In the genomic region with DNA sequence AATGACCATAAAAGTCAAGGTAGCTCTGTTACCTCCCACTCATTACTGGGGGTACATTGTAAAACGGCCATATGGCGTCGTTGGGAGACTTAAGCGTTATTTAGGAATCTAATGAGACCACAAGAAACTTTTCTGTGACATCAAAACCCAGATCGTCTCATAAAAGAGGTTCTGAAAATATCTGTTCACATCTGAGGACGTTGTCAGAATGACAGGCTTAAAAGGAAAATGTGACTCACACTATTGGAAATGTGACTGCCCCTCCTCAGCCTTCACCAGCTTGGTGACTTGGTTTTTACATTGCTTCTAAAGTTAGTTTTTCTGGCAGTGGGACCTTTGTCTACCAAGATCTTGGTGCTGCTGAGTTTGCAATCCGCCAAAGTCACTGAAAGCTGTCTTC, we compare ENCODE assay signal across 29 mouse cellular contexts.
DNase-seq lines count a peak whose midpoint lies in the region; ATAC-seq lines count a peak whose summit lies in the region.
"Had no signal": no experiment of that assay in that cellular context is flagged by ENCODE, and none has a peak within 500 bp of the region (broad histone marks: within the 10 kb centered on the region; RNA-seq: fewer than 3 reads in every experiment).

No protein-coding gene starts in this region.

- DNase-seq in 3T3-L1 (ENCODE audit: low read depth, low spot score) (peak; percentile 22), 416B (ENCODE audit: low read depth) (peak; percentile 50)
- DNase-seq in brain, adult 2 months (ENCODE audit: low read depth, low spot score): peak; percentile 40
- DNase-seq in adrenal gland, postnatal 14 days: no peak
- DNase-seq in heart, postnatal 25 days (ENCODE audit: low spot score): no peak
- DNase-seq: adrenal gland, adult 2 months; cerebellum, adult 8-10 months; cerebellum, postnatal 36 days; gastrocnemius, postnatal 14 days; heart, postnatal 4 days; kidney, adult 2 months; kidney, postnatal 36 days; layer of hippocampus, postnatal 36 days; left cerebral cortex, postnatal 4 days; liver, postnatal 0 days; lung, postnatal 36 days; retina, postnatal 1 day; right cerebral cortex, postnatal 25 days; thymus, adult 18-20 months; thymus, postnatal 25 days had no signal

- H3K36me3 ChIP-seq in limb, embryonic 15.5 days: no peaks in the 10 kb centered on the region
- H3K36me3 ChIP-seq: hindbrain, embryonic 13.5 days; liver, embryonic 12.5 days; midbrain, embryonic 12.5 days had no signal

- 0 out of 2 replicates have a peak, but pooled peaks cover 4% of the 10 kb centered on the region for H3K4me1 ChIP-seq in limb, embryonic 15.5 days
- H3K4me1 ChIP-seq: forebrain, embryonic 13.5 days; hindbrain, embryonic 13.5 days; liver, embryonic 12.5 days; megakaryocyte, embryonic 14.5 days; midbrain, embryonic 12.5 days had no signal

- H3K4me2 ChIP-seq in limb, embryonic 15.5 days: no peak overlapping the region
- H3K4me2 ChIP-seq: forebrain, embryonic 13.5 days; heart, embryonic 11.5 days; hindbrain, embryonic 13.5 days; liver, embryonic 12.5 days; midbrain, embryonic 12.5 days had no signal

- 37% methylated on average over 7 of the region's 7 CpGs for WGBS in limb, embryonic 15.5 days

- H3K27me3 ChIP-seq in limb, embryonic 15.5 days: no peaks in the 10 kb centered on the region
- H3K27me3 ChIP-seq: forebrain, embryonic 13.5 days; hindbrain, embryonic 13.5 days; liver, embryonic 12.5 days; megakaryocyte, embryonic 14.5 days; midbrain, embryonic 12.5 days had no signal

- H3K9me3 ChIP-seq in limb, embryonic 15.5 days: no peaks in the 10 kb centered on the region
- H3K9me3 ChIP-seq: hindbrain, embryonic 13.5 days had no signal

- no peak for ATAC-seq in limb, embryonic 15.5 days (ENCODE audit: insufficient number of reproducible peaks, low FRiP score, low TSS enrichment, low read depth)
- ATAC-seq: activated CD4-positive, CD25-positive, alpha-beta regulatory T cell, adult 4 months; forebrain, embryonic 13.5 days; liver, embryonic 12.5 days; liver, postnatal 0 days had no signal

- peak overlapping the region; percentile 61 for H3K27ac ChIP-seq in limb, embryonic 15.5 days
- H3K27ac ChIP-seq: forebrain, embryonic 13.5 days; hindbrain, embryonic 13.5 days; liver, embryonic 12.5 days; midbrain, embryonic 12.5 days; stomach, postnatal 0 days had no signal

- intact Hi-C loops in heart, postnatal 25 days (cut with DNase I): no loop called here

- no peak overlapping the region for H3K4me3 ChIP-seq in limb, embryonic 15.5 days
- H3K4me3 ChIP-seq: forebrain, embryonic 13.5 days; hindbrain, embryonic 13.5 days; liver, embryonic 12.5 days; megakaryocyte, embryonic 14.5 days; midbrain, embryonic 12.5 days had no signal

- no peak overlapping the region for H3K9ac ChIP-seq in limb, embryonic 15.5 days
- H3K9ac ChIP-seq: forebrain, embryonic 13.5 days; hindbrain, embryonic 13.5 days; liver, embryonic 12.5 days; liver, postnatal 0 days; midbrain, embryonic 12.5 days had no signal

Comparison
In these comparisons a context has a peak if more than half of its experiments do, and no peak if none do; other contexts are left out.
1. DNase-seq: peak in 3T3-L1 (single experiment), 416B (single experiment) and brain, adult 2 months (single experiment); none in adrenal gland, postnatal 14 days (single experiment) and heart, postnatal 25 days (single experiment).